Mouse (Mus musculus) CH12.LX (cell line): ENCODE results near the gene Agap3.

Experiments
- CTCF ChIP-seq, 2 experiments: IDR thresholded peaks in 1 of 2; conservative IDR thresholded peaks in 1 of 2; 2 replicates each; pipeline ENCODE4 v1.5.1; 2011 to 2012; ENCODE audit warnings: low read depth in 2 of 2, low read length in 2 of 2, improper control_type of control experiment in 1 of 2, inconsistent platforms in 1 of 2, mild to moderate bottlenecking in 1 of 2, moderate library complexity in 1 of 2
- EP300 ChIP-seq: IDR thresholded peaks from 2 replicates; pipeline ENCODE4 v1.6.1; 2011; ENCODE audit warnings: low read length, improper control_type of control experiment
- JUN ChIP-seq: IDR thresholded peaks from 2 replicates; pipeline ENCODE4 v1.6.1; 2011; ENCODE audit warnings: low read depth, mild to moderate bottlenecking, low read length, improper control_type of control experiment, moderate library complexity; ENCODE audit not compliant: insufficient read depth
- KAT2A ChIP-seq: IDR thresholded peaks from 2 replicates; pipeline ENCODE4 v1.6.1; 2012; ENCODE audit warnings: low read length, improper control_type of control experiment, inconsistent platforms; ENCODE audit not compliant: insufficient replicate concordance
- MAFK ChIP-seq: IDR thresholded peaks from 2 replicates; pipeline ENCODE4 v1.6.1; 2011; ENCODE audit warnings: low read length, improper control_type of control experiment; ENCODE audit not compliant: insufficient replicate concordance
- POLR2A ChIP-seq: IDR thresholded peaks from 2 replicates; pipeline ENCODE4 v1.6.1; 2011; ENCODE audit warnings: low read depth, mild to moderate bottlenecking, improper control_type of control experiment, low read length
- POLR2AphosphoS2 ChIP-seq: IDR thresholded peaks from 2 replicates; pipeline ENCODE4 v1.6.1; 2011; ENCODE audit warnings: low read depth, low read length, improper control_type of control experiment
- RAD21 ChIP-seq: IDR thresholded peaks from 2 replicates; pipeline ENCODE4 v1.6.1; 2011; ENCODE audit warnings: low read depth, mild to moderate bottlenecking, low read length, improper control_type of control experiment, moderate library complexity
- UBTF ChIP-seq: IDR thresholded peaks from 2 replicates; pipeline ENCODE4 v1.6.1; 2012; ENCODE audit warnings: low read depth, mild to moderate bottlenecking, inconsistent platforms, low read length, improper control_type of control experiment, moderate library complexity
- ZNF384 ChIP-seq: IDR thresholded peaks from 2 replicates; pipeline ENCODE4 v1.6.1; 2012; ENCODE audit warnings: low read depth, low read length, improper control_type of control experiment, inconsistent platforms

DNA sequence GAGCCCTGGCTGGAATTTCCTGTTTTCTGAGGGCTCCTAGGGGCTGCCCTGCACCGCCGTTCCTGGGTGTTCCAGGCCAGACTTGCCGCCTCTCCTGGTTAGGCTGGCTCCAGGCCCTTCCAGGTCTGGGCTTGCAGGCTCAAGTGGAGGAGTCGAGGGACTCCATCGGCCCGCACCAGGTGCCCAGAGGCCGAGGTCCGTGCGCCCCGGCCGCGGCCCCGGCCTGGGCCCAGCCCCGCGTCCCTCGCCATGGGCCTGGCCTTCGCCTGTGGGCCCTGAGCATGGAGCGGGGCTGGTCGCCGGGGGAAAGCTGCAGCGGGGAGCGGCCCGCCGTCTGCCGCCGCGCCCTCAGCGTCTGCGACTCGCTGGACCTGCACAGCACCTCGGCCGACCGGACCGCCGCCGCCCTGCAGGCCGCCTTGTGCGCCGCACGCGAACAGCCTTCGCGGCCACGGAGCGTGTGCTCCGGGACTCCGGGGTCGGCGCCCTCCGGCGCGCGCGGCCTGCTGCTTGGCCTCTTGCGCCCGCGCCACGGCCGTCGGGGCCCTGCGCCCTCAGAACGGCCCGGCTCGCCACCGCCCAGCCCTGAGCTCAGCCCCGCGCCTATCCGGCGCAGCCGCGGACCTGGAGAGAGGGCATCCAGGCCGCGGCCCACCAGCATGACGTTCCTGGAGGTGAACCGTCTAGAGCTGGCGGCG is 22.2 kb downstream of the Agap3 start:
- TF ChIP-seq CTCF (conservative IDR thresholded peaks at IDR 0.05 in 1 of 2, IDR thresholded peaks at IDR 0.05 in 1 of 2; ENCODE audit: low read depth in 2 of 2, low read length in 2 of 2) (no peak), KAT2A (no peak), EP300 (no peak), ZNF384 (no peak), POLR2A (no peak), POLR2AphosphoS2 (no peak), JUN (no peak), MAFK (no peak), UBTF (no peak), RAD21 (no peak)
